Mouse (Mus musculus): Measurements from ENCODE around the gene Tle6.

DNA sequence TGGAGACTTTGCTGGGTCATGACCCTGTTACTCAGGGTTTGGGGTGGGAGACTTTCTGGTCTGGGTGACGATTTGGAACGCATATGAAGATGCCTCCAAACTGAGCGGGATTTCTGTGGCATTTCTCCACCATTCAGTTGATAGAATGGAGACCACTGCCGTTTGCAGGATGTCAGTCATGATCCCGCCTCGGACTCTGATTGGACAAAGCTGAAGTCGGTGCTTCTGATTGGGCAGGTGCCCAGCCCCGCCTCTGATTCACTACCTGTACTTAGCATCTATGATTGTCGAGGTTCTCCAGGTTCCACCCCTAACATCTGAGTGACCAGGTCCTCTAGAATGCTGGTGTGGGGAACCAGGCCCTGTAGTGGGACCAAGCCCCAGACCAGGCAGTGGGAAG, 19.9 kb upstream of the Tle6 start:
- TF ChIP-seq TCF12 (IDR thresholded peaks at IDR 0.05; ENCODE audit: low read depth, low read length): no peak
- TF ChIP-seq CHD2 (IDR thresholded peaks at IDR 0.05; ENCODE audit: low read length): no peak
- TF ChIP-seq ZC3H11A (IDR thresholded peaks at IDR 0.05; ENCODE audit: low read depth, low read length): no peak
